Mouse (Mus musculus) hindbrain, embryonic 13.5 days (tissue): ENCODE data around the gene Pced1b. TPM values are rescaled to one million over a fixed set of nuclear protein-coding genes. Genes with fewer than 3 reads are reported as not detected.
A peak's percentile ranks its signal among the peaks of the same experiment; 100 is the strongest.

Source experiments
- ATAC-seq: fragments of 200-750 bp; cut with Nextera tagmentation; 2 replicates; pipeline ENCODE4 v1.8.0; 2017; ENCODE audit warnings: moderate TSS enrichment; ENCODE audit not compliant: low FRiP score
- H3K27ac ChIP-seq: fragments of 300-500 bp; sonication (generic); 2 replicates; pipeline ENCODE4 v1.5.1; 2015; ENCODE audit warnings: inconsistent platforms, mild to moderate bottlenecking, moderate library complexity
- H3K27me3 ChIP-seq: fragments of 300-500 bp; sonication (generic); 2 replicates; pipeline ENCODE4 v1.6.1; 2015; ENCODE audit warnings: mild to moderate bottlenecking, inconsistent platforms
- H3K36me3 ChIP-seq: fragments of 300-500 bp; sonication (generic); 2 replicates; pipeline ENCODE4 v1.6.1; 2015; ENCODE audit warnings: mild to moderate bottlenecking, inconsistent platforms
- H3K4me1 ChIP-seq: fragments of 300-500 bp; sonication (generic); replicated peaks from 2 replicates; pipeline ENCODE4 v1.6.1; 2015; ENCODE audit warnings: inconsistent platforms
- H3K4me2 ChIP-seq: fragments of 300-500 bp; sonication (generic); 2 replicates; pipeline ENCODE4 v1.6.1; 2015; ENCODE audit warnings: inconsistent platforms, mild to moderate bottlenecking, moderate library complexity
- H3K4me3 ChIP-seq: fragments of 300-500 bp; sonication (generic); 2 replicates; pipeline ENCODE4 v1.5.1; 2015; ENCODE audit warnings: mild to moderate bottlenecking, inconsistent platforms
- H3K9ac ChIP-seq: fragments of 300-500 bp; sonication (generic); 2 replicates; pipeline ENCODE4 v1.6.1; 2015; ENCODE audit warnings: mild to moderate bottlenecking, inconsistent platforms
- H3K9me3 ChIP-seq: fragments of 300-500 bp; sonication (generic); 2 replicates; pipeline ENCODE4 v1.6.1; 2016; ENCODE audit warnings: inconsistent platforms
- WGBS: fragments of 180-500 bp; shearing (Covaris S2); methylation state at CpG from one replicate; pipeline ENCODE4 v1.1.7; 2015; 5-methylcytosine and 5-hydroxymethylcytosine counted together
- polyA plus RNA-seq: library from polyadenylated mRNA; unstranded; fragments of >200 nt; fragmentation: Nextera tagmentation; extraction: Ambion mirVana; gene quantifications from 2 replicates; pipeline ENCODE4 v1.2.1, GENCODE M21; 2015

The Pced1b gene
- polyA plus RNA-seq, 1 experiment from 2014 or later: 4.5 TPM

GRCm38 (mm10) chr15:97236943-97237342, 10.0 kb upstream of the Pced1b start:
- no peaks in the 10 kb centered on the region for H3K27me3 ChIP-seq
- no peaks in the 10 kb centered on the region for H3K36me3 ChIP-seq
- H3K9ac ChIP-seq: no peak overlapping the region
- no peak for ATAC-seq
- H3K4me2 ChIP-seq: no peak overlapping the region
- 0 out of 2 replicates have a peak, but pooled peaks cover 5% of the 10 kb centered on the region for H3K9me3 ChIP-seq
- WGBS: 52% methylated on average over 9 of the region's 9 CpGs
- no peak overlapping the region for H3K27ac ChIP-seq
- H3K4me1 ChIP-seq: no peaks in the 10 kb centered on the region
- no peak overlapping the region for H3K4me3 ChIP-seq

- H3K36me3 ChIP-seq: no peaks in the 10 kb centered on the region
- H3K27ac ChIP-seq: no peak overlapping the region
- no peak overlapping the region for H3K9ac ChIP-seq
- H3K27me3 ChIP-seq: peaks cover 18% of the 10 kb centered on the region
- WGBS: 85% methylated on average over 18 of the region's 18 CpGs
- H3K4me3 ChIP-seq: no peak overlapping the region
- H3K4me2 ChIP-seq: peak overlapping the region; percentile 6; the same call in 1 of the 2 replicates
- H3K4me1 ChIP-seq: peaks cover 32% of the 10 kb centered on the region
- ATAC-seq: no peak
- no peaks in the 10 kb centered on the region; the same call in 1 of the 2 replicates for H3K9me3 ChIP-seq
These were observed 1.5 kb upstream of the Pced1b start for GRCm38 (mm10) chr15:97245392-97245791.

- Histone ChIP-seq H3K4me3 (peak overlapping the region; percentile 83), H3K27ac (peak overlapping the region; percentile 87; the same call in 1 of the 2 replicates), H3K27me3 (peaks cover 18% of the 10 kb centered on the region), H3K4me2 (peak overlapping the region; percentile 79), H3K4me1 (peaks cover 32% of the 10 kb centered on the region), H3K9me3 (no peaks in the 10 kb centered on the region; the same call in 1 of the 2 replicates), H3K9ac (peak overlapping the region; percentile 92), H3K36me3 (no peaks in the 10 kb centered on the region)
- ATAC-seq: no peak
- WGBS: 29% methylated on average over 14 of the region's 14 CpGs
These were observed 651 bp upstream of the Pced1b start for GRCm38 (mm10) chr15:97246256-97246655.

DNA sequence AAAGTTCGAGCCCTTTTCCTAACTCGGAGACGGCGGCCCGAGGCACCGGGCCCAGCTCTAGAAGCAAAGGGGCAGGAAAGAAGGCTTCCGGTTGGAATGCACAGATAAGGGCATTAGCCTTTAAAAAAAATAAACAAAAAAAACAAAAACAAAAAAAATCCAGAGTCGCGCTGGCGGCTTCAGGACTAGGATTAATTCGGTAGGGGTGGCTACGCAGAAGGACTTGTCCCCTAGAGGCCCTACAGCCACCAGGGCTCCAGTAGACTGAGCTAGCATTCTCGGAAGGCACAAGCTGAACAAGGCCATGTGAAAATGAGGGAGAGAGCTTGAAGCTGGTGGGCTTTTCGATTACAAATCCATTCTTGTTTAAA, 869 bp downstream of the Pced1b start:
- 1% methylated on average over 14 of the region's 14 CpGs for WGBS
- Histone ChIP-seq H3K27ac (peak overlapping the region; percentile 87), H3K36me3 (no peaks in the 10 kb centered on the region), H3K4me3 (peak overlapping the region; percentile 83), H3K4me1 (peaks cover 30% of the 10 kb centered on the region), H3K4me2 (peak overlapping the region; percentile 79), H3K27me3 (peaks cover 18% of the 10 kb centered on the region), H3K9me3 (no peaks in the 10 kb centered on the region; the same call in 1 of the 2 replicates), H3K9ac (peak overlapping the region; percentile 92)
- no peak for ATAC-seq

DNA sequence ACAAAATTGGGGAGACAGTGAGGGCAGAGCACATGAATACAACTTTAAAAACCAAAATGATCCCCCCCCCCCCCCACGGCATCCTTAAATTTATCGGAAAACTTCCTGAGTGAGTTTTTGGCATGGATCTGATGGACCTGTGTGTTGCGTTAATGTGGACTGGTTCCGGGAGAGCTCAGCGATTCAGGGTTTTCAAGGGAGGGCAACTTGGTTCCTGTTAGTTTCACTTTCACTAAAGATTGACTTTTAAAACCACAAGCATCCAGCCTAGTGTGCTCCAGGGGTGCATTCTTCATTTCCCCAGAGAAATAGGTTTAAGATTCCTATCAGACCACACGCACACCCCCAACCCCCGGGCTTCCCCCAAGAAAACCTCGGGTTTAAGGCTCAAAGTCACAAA, 1.4 kb downstream of the Pced1b start:
- peak overlapping the region; percentile 87; the same call in 1 of the 2 replicates for H3K27ac ChIP-seq
- H3K4me1 ChIP-seq: peaks cover 25% of the 10 kb centered on the region
- peaks cover 18% of the 10 kb centered on the region for H3K27me3 ChIP-seq
- ATAC-seq: no peak
- H3K9me3 ChIP-seq: no peaks in the 10 kb centered on the region; the same call in 1 of the 2 replicates
- peak overlapping the region; percentile 92 for H3K9ac ChIP-seq
- no peaks in the 10 kb centered on the region for H3K36me3 ChIP-seq
- peak overlapping the region; percentile 83 for H3K4me3 ChIP-seq
- WGBS: 51% methylated on average over 8 of the region's 8 CpGs
- H3K4me2 ChIP-seq: peak overlapping the region; percentile 79

GRCm38 (mm10) chr15:97249322-97249721, 2.4 kb downstream of the Pced1b start:
- no peak for ATAC-seq
- H3K4me1 ChIP-seq: peaks cover 18% of the 10 kb centered on the region
- peaks cover 15% of the 10 kb centered on the region for H3K27me3 ChIP-seq
- no peaks in the 10 kb centered on the region; the same call in 1 of the 2 replicates for H3K9me3 ChIP-seq
- no peak overlapping the region for H3K4me3 ChIP-seq
- H3K36me3 ChIP-seq: no peaks in the 10 kb centered on the region
- H3K27ac ChIP-seq: no peak overlapping the region
- WGBS: 95% methylated on average over 10 of the region's 10 CpGs
- no peak overlapping the region for H3K4me2 ChIP-seq
- no peak overlapping the region for H3K9ac ChIP-seq

DNA sequence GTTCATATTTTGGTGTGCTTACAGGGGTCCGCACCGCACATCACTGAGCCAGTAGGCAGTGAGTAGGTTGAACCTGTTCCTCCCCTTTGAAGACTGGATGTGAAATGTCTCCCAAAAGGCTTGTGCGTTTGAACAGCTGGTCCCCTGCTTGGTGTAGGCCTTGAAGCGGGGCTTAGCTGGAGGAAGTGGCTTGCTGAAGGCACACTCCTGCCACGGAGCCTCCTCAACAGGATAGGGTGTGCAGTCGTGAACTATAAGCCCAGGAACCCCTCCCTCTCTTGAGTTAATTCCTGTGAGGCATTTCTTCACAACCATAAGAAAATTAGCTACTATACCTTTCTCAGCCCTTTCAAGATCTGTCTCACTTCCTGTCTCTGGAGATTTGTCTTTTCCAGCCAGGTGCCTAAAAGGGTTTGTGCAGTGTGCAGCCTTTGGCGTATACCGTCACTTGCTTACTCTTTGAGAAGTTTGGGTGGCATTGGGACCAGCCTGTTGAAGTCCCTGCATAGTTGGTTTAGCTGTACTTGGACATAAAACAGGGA, 5.7 kb downstream of the Pced1b start:
- Histone ChIP-seq H3K27me3 (no peaks in the 10 kb centered on the region), H3K9ac (no peak overlapping the region), H3K9me3 (no peaks in the 10 kb centered on the region; the same call in 1 of the 2 replicates), H3K4me2 (no peak overlapping the region), H3K4me3 (no peak overlapping the region), H3K4me1 (peaks cover 8% of the 10 kb centered on the region), H3K27ac (no peak overlapping the region), H3K36me3 (no peaks in the 10 kb centered on the region)
- 88% methylated on average over 8 of the region's 8 CpGs for WGBS
- ATAC-seq: no peak

DNA sequence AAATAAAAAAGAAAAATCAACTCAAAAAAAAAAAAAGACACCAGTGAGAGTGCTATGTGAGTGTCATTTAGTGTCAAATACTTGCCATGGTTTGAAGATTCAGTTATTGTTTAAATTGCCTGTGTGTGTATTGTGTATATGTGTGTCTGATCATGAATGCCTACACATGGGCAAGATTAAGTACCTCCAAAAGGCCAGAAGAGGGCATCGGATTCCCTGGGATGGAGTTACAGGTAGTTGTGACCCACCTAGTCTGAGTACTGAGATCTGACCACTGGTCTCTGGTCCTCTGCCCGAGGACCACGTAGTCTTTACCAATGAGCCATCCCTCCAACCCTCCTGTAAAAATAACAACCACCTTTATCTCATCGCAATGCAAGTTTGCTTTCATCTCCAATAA, 7.5 kb downstream of the Pced1b start:
- no peak for ATAC-seq
- 94% methylated on average over 4 of the region's 4 CpGs for WGBS

DNA sequence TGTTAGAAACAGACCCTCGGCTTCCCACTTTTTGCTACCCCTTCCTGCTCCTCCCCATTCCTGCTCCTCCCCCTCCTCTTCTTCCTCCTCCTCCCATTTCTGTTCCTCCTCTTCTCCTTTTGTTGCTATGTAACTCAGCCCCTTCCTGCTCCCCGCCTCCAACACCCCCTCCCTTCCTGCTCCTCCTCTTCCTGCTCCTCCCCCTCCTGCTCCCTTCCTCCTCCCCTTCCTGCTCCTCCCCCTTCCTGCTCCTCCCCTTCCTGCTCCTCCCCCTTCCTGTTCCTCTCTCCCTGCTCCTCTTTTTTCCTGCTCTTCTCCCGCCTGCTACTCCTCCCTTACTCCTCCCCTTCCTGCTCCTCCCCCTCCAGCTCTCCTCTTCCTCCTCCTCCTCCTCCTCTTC, 8.9 kb downstream of the Pced1b start:
- no peaks in the 10 kb centered on the region for H3K27me3 ChIP-seq
- H3K4me1 ChIP-seq: no peaks in the 10 kb centered on the region
- no peak overlapping the region for H3K27ac ChIP-seq
- WGBS: 91% methylated on average over 3 of the region's 3 CpGs
- H3K4me3 ChIP-seq: no peak overlapping the region
- H3K36me3 ChIP-seq: no peaks in the 10 kb centered on the region
- ATAC-seq: no peak
- no peak overlapping the region for H3K4me2 ChIP-seq
- no peaks in the 10 kb centered on the region for H3K9me3 ChIP-seq
- H3K9ac ChIP-seq: no peak overlapping the region

More for the DNA sequence above, 7.5 kb downstream of the Pced1b start:
- Histone ChIP-seq H3K9me3 (no peaks in the 10 kb centered on the region; the same call in 1 of the 2 replicates), H3K27ac (no peak overlapping the region), H3K9ac (no peak overlapping the region), H3K4me3 (no peak overlapping the region), H3K4me2 (no peak overlapping the region), H3K36me3 (no peaks in the 10 kb centered on the region), H3K4me1 (no peaks in the 10 kb centered on the region), H3K27me3 (no peaks in the 10 kb centered on the region)

DNA sequence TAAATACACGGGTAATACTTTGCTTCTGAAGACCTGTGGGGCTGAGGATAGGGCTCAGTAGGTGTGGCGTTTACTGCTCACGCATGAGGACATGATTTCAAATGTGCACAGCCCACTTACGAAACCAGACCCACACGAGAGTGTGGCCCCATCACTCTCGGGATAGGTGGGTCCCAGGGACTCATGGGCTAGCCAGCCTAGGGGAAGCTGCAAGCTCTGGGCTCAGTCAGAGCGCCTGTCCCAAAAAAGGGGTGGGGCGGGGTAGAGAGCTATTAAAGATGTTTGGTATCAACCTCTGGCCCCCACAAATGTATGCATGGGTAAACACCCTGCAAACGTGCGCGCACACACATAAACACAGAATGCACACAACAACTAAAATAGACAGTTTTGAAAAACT, 9.5 kb downstream of the Pced1b start:
- H3K9me3 ChIP-seq: no peaks in the 10 kb centered on the region
- ATAC-seq: no peak
- H3K36me3 ChIP-seq: no peaks in the 10 kb centered on the region
- no peaks in the 10 kb centered on the region for H3K27me3 ChIP-seq
- H3K9ac ChIP-seq: no peak overlapping the region
- H3K4me2 ChIP-seq: no peak overlapping the region
- H3K27ac ChIP-seq: no peak overlapping the region
- WGBS: 95% methylated on average over 11 of the region's 11 CpGs
- H3K4me3 ChIP-seq: no peak overlapping the region
- no peaks in the 10 kb centered on the region for H3K4me1 ChIP-seq

GRCm38 (mm10) chr15:97257206-97257775, 10.4 kb downstream of the Pced1b start:
- H3K27me3 ChIP-seq: no peaks in the 10 kb centered on the region
- H3K4me2 ChIP-seq: no peak overlapping the region
- H3K27ac ChIP-seq: no peak overlapping the region
- H3K36me3 ChIP-seq: no peaks in the 10 kb centered on the region
- 90% methylated on average over 8 of the region's 8 CpGs for WGBS
- H3K9ac ChIP-seq: no peak overlapping the region
- no peak overlapping the region for H3K4me3 ChIP-seq
- H3K9me3 ChIP-seq: no peaks in the 10 kb centered on the region
- ATAC-seq: no peak
- no peaks in the 10 kb centered on the region for H3K4me1 ChIP-seq

DNA sequence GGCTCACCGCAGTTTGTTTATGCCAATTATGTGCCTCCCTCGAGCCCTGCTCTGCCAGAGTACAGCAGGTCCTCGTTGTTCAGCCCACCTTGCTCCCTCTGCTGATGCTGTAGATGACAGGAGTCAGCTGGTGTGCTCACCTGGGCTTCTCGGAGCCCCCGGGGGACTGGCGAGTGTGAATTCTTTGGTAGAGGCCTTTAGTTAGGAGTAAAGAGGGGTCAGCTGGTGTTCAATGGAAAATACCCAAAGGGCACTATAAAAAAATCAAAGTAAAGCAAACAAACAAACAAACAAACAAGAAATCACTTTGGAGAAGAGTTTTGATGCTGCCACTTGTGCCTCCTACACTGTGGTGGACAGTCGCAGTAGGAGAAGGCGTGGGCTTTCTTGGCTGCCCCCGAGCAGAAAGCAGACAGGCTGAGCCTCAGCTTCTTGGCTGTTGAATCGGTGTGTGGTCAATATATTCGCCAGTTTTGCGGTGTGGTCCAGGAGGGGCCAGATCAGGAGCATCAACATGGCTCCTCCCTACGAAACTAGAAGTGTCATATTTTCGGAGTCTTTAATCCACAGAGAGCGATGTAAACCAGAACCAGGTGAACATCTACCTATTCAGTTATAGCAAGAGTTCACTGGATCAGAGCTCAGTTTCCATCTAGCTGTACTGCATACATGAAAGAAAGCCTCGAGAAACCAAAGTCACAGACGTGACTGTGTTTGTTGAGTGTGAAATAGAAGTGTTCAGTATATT, 11.8 kb downstream of the Pced1b start:
- no peak overlapping the region for H3K9ac ChIP-seq
- H3K36me3 ChIP-seq: no peaks in the 10 kb centered on the region
- no peaks in the 10 kb centered on the region for H3K27me3 ChIP-seq
- no peak for ATAC-seq
- H3K4me3 ChIP-seq: no peak overlapping the region
- no peak overlapping the region for H3K27ac ChIP-seq
- 90% methylated on average over 17 of the region's 17 CpGs for WGBS
- H3K4me2 ChIP-seq: no peak overlapping the region
- no peaks in the 10 kb centered on the region for H3K4me1 ChIP-seq
- no peaks in the 10 kb centered on the region for H3K9me3 ChIP-seq
